Mouse (Mus musculus): ENCODE measurements around the gene Ebpl. TPM values are rescaled to one million over a fixed set of nuclear protein-coding genes. Genes with fewer than 3 reads are reported as not detected.
A peak's percentile ranks its signal among the peaks of the same experiment; 100 is the strongest.
"Not testable (repeated sequence)": the region's sequence is repeated elsewhere in the genome, so short reads cannot be mapped to it uniquely, and the experiment has no call there.

Gene Ebpl
- total and polyA plus RNA-seq, 2 experiments = 17.6 to 19.5 TPM

- H3K36me3 ChIP-seq (ENCODE audit: control insufficient read depth, insufficient read depth, low read length) = peaks cover 13% of the 10 kb centered on the region; the same call in 1 of the 2 replicates
- H3K4me1 ChIP-seq (ENCODE audit: control insufficient read depth, insufficient read depth, low read length) = no peaks in the 10 kb centered on the region
- H3K27ac ChIP-seq (replicated peaks; ENCODE audit: insufficient read depth, low read depth, low read length) = no peak overlapping the region
- TF ChIP-seq CTCF (IDR thresholded peaks at IDR 0.05; ENCODE audit: low read depth, low read length) (no peak), POLR2A (IDR thresholded peaks at IDR 0.05; ENCODE audit: extremely low read depth, insufficient read depth, low read length) (no peak)
- no peak for DNase-seq (ENCODE audit: extremely low read depth, low read depth, low spot score)
- H3K27me3 ChIP-seq (ENCODE audit: control insufficient read depth, insufficient read depth, low read length) = no peaks in the 10 kb centered on the region
- peaks cover 9% of the 10 kb centered on the region; the same call in 1 of the 2 replicates for H3K79me2 ChIP-seq (ENCODE audit: control insufficient read depth, insufficient read depth, low read length)
- no peak overlapping the region for H3K4me3 ChIP-seq (ENCODE audit: insufficient read depth, low read depth, low read length)
- 57% methylated on average over 5 of the region's 5 CpGs for WGBS
- H3K9ac ChIP-seq (ENCODE audit: low read depth, low read length) = no peak overlapping the region
These were observed 15.6 kb downstream of the Ebpl start for GRCm38 (mm10) chr14:61344590-61344989.

GRCm38 (mm10) chr14:61339381-61339780 is 20.9 kb downstream of the Ebpl start:
- no peaks in the 10 kb centered on the region for H3K27me3 ChIP-seq (ENCODE audit: control insufficient read depth, insufficient read depth, low read length)
- 83% methylated on average over 4 of the region's 4 CpGs for WGBS
- H3K9ac ChIP-seq (ENCODE audit: low read depth, low read length) = no peak overlapping the region
- H3K4me1 ChIP-seq (ENCODE audit: control insufficient read depth, insufficient read depth, low read length) = no peaks in the 10 kb centered on the region
- DNase-seq (ENCODE audit: extremely low read depth, low read depth, low spot score) = no peak
- H3K4me3 ChIP-seq (ENCODE audit: insufficient read depth, low read depth, low read length) = no peak overlapping the region
- H3K27ac ChIP-seq (replicated peaks; ENCODE audit: insufficient read depth, low read depth, low read length) = no peak overlapping the region
- H3K36me3 ChIP-seq (ENCODE audit: control insufficient read depth, insufficient read depth, low read length) = peaks cover 13% of the 10 kb centered on the region; the same call in 1 of the 2 replicates
- TF ChIP-seq CTCF (IDR thresholded peaks at IDR 0.05; ENCODE audit: low read depth, low read length) = no peak
- no peak for TF ChIP-seq POLR2A (IDR thresholded peaks at IDR 0.05; ENCODE audit: extremely low read depth, insufficient read depth, low read length)
- no peaks in the 10 kb centered on the region for H3K79me2 ChIP-seq (ENCODE audit: control insufficient read depth, insufficient read depth, low read length)

- Histone ChIP-seq H3K9ac (ENCODE audit: low read depth, low read length) (peak overlapping the region; percentile 32; the same call in 1 of the 2 replicates), H3K36me3 (ENCODE audit: control insufficient read depth, insufficient read depth, low read length) (no peaks in the 10 kb centered on the region; the same call in 1 of the 2 replicates), H3K4me3 (ENCODE audit: insufficient read depth, low read depth, low read length) (no peak overlapping the region), H3K27me3 (ENCODE audit: control insufficient read depth, insufficient read depth, low read length) (no peaks in the 10 kb centered on the region), H3K4me1 (ENCODE audit: control insufficient read depth, insufficient read depth, low read length) (peaks cover 2% of the 10 kb centered on the region; the same call in 1 of the 2 replicates), H3K27ac (replicated peaks; ENCODE audit: insufficient read depth, low read depth, low read length) (no peak overlapping the region), H3K79me2 (ENCODE audit: control insufficient read depth, insufficient read depth, low read length) (no peaks in the 10 kb centered on the region)
- DNase-seq (ENCODE audit: extremely low read depth, low read depth, low spot score) = peak; percentile 80
- 11% methylated on average over 13 of the region's 13 CpGs for WGBS
- TF ChIP-seq POLR2A (IDR thresholded peaks at IDR 0.05; ENCODE audit: extremely low read depth, insufficient read depth, low read length) = no peak
- peak; percentile 69 for TF ChIP-seq CTCF (IDR thresholded peaks at IDR 0.05; ENCODE audit: low read depth, low read length)
These were observed 29.2 kb downstream of the Ebpl start for GRCm38 (mm10) chr14:61330996-61331561.

- WGBS = 81% methylated on average over 11 of the region's 11 CpGs
- no peak for DNase-seq (ENCODE audit: extremely low read depth, low read depth, low spot score)
- Histone ChIP-seq H3K36me3 (ENCODE audit: control insufficient read depth, insufficient read depth, low read length) (no peaks in the 10 kb centered on the region; the same call in 1 of the 2 replicates), H3K27ac (replicated peaks; ENCODE audit: insufficient read depth, low read depth, low read length) (no peak overlapping the region), H3K9ac (ENCODE audit: low read depth, low read length) (no peak overlapping the region), H3K4me3 (ENCODE audit: insufficient read depth, low read depth, low read length) (no peak overlapping the region), H3K27me3 (ENCODE audit: control insufficient read depth, insufficient read depth, low read length) (no peaks in the 10 kb centered on the region), H3K79me2 (ENCODE audit: control insufficient read depth, insufficient read depth, low read length) (no peaks in the 10 kb centered on the region), H3K4me1 (ENCODE audit: control insufficient read depth, insufficient read depth, low read length) (peaks cover 2% of the 10 kb centered on the region; the same call in 1 of the 2 replicates)
- TF ChIP-seq POLR2A (IDR thresholded peaks at IDR 0.05; ENCODE audit: extremely low read depth, insufficient read depth, low read length) (no peak), CTCF (IDR thresholded peaks at IDR 0.05; ENCODE audit: low read depth, low read length) (no peak)
These were observed 29.6 kb downstream of the Ebpl start for GRCm38 (mm10) chr14:61330591-61330990.

GRCm38 (mm10) chr14:61327618-61328450 is 32.4 kb downstream of the Ebpl start:
- TF ChIP-seq CTCF (IDR thresholded peaks at IDR 0.05; ENCODE audit: low read depth, low read length) (no peak), POLR2A (IDR thresholded peaks at IDR 0.05; ENCODE audit: extremely low read depth, insufficient read depth, low read length) (no peak)
- H3K36me3 ChIP-seq (ENCODE audit: control insufficient read depth, insufficient read depth, low read length) = no peaks in the 10 kb centered on the region
- H3K9ac ChIP-seq (ENCODE audit: low read depth, low read length) = no peak overlapping the region
- peak; percentile 73 for DNase-seq (ENCODE audit: extremely low read depth, low read depth, low spot score)
- H3K27me3 ChIP-seq (ENCODE audit: control insufficient read depth, insufficient read depth, low read length) = no peaks in the 10 kb centered on the region
- H3K4me3 ChIP-seq (ENCODE audit: insufficient read depth, low read depth, low read length) = no peak overlapping the region
- no peaks in the 10 kb centered on the region for H3K79me2 ChIP-seq (ENCODE audit: control insufficient read depth, insufficient read depth, low read length)
- 43% methylated on average over 19 of the region's 19 CpGs for WGBS
- H3K27ac ChIP-seq (replicated peaks; ENCODE audit: insufficient read depth, low read depth, low read length) = no peak overlapping the region
- peaks cover 2% of the 10 kb centered on the region; the same call in 1 of the 2 replicates for H3K4me1 ChIP-seq (ENCODE audit: control insufficient read depth, insufficient read depth, low read length)

GRCm38 (mm10) chr14:61327007-61327406 is 33.2 kb downstream of the Ebpl start:
- H3K4me1 ChIP-seq (ENCODE audit: control insufficient read depth, insufficient read depth, low read length); H3K36me3 ChIP-seq (ENCODE audit: control insufficient read depth, insufficient read depth, low read length); H3K4me3 ChIP-seq (ENCODE audit: insufficient read depth, low read depth, low read length); H3K27me3 ChIP-seq (ENCODE audit: control insufficient read depth, insufficient read depth, low read length); H3K79me2 ChIP-seq (ENCODE audit: control insufficient read depth, insufficient read depth, low read length); DNase-seq (ENCODE audit: extremely low read depth, low read depth, low spot score); H3K9ac ChIP-seq (ENCODE audit: low read depth, low read length); H3K27ac ChIP-seq (replicated peaks; ENCODE audit: insufficient read depth, low read depth, low read length): not testable (repeated sequence)
- WGBS = 41% methylated on average over 6 of the region's 6 CpGs

Data from liver, adult 2 months (tissue).